Mouse (Mus musculus) limb, embryonic 13.5 days (tissue): Measurements from ENCODE around the gene Dock6. TPM values are rescaled to one million over a fixed set of nuclear protein-coding genes. Genes with fewer than 3 reads are reported as not detected.
A peak's percentile ranks its signal among the peaks of the same experiment; 100 is the strongest.
"Not testable (repeated sequence)": the region's sequence is repeated elsewhere in the genome, so short reads cannot be mapped to it uniquely, and the experiment has no call there.

Experiments used
- ATAC-seq: fragments of 200-750 bp; cut with Nextera tagmentation; 2 replicates; pipeline ENCODE4 v1.8.0; 2017; ENCODE audit warnings: low read depth, moderate number of reproducible peaks, moderate TSS enrichment; ENCODE audit not compliant: low FRiP score
- H3K27ac ChIP-seq: fragments of 300-500 bp; sonication (generic); 2 replicates; pipeline ENCODE4 v1.5.1; 2015; ENCODE audit warnings: inconsistent platforms, mild to moderate bottlenecking, moderate library complexity
- H3K27me3 ChIP-seq: fragments of 300-500 bp; sonication (generic); 2 replicates; pipeline ENCODE4 v1.6.1; 2015; ENCODE audit warnings: mild to moderate bottlenecking, inconsistent platforms
- H3K36me3 ChIP-seq: fragments of 300-500 bp; sonication (generic); 2 replicates; pipeline ENCODE4 v1.6.1; 2015; ENCODE audit warnings: inconsistent platforms, mild to moderate bottlenecking, moderate library complexity
- H3K4me1 ChIP-seq: fragments of 300-500 bp; sonication (generic); 2 replicates; pipeline ENCODE4 v1.6.1; 2015; ENCODE audit warnings: inconsistent platforms
- H3K4me2 ChIP-seq: fragments of 300-500 bp; sonication (generic); replicated peaks from 2 replicates; pipeline ENCODE4 v1.6.1; 2015; ENCODE audit warnings: inconsistent platforms, mild to moderate bottlenecking, moderate library complexity
- H3K4me3 ChIP-seq: fragments of 300-500 bp; sonication (generic); 2 replicates; pipeline ENCODE4 v1.5.1; 2015; ENCODE audit warnings: moderate library complexity, mild to moderate bottlenecking, inconsistent platforms
- H3K9ac ChIP-seq: fragments of 300-500 bp; sonication (generic); 2 replicates; pipeline ENCODE4 v1.6.1; 2015; ENCODE audit warnings: mild to moderate bottlenecking, inconsistent platforms
- H3K9me3 ChIP-seq: fragments of 300-500 bp; sonication (generic); 2 replicates; pipeline ENCODE4 v1.6.1; 2016; ENCODE audit warnings: inconsistent platforms
- WGBS: fragments of 180-500 bp; shearing (Covaris S2); methylation state at CpG from one replicate; pipeline ENCODE4 v1.1.7; 2015; 5-methylcytosine and 5-hydroxymethylcytosine counted together
- polyA plus RNA-seq: library from polyadenylated mRNA; unstranded; fragments of >200 nt; fragmentation: Nextera tagmentation; extraction: Ambion mirVana; gene quantifications from 2 replicates; pipeline ENCODE4 v1.2.1, GENCODE M21; 2015

The Dock6 gene
- polyA plus RNA-seq: 37.5 and 39.6 TPM in 2 replicates

- peak within 1 kb of the TSS; percentile 87 for H3K4me2 ChIP-seq
- H3K27me3 ChIP-seq: no peaks in the 10 kb centered on the region
- no peaks in the 10 kb centered on the region for H3K36me3 ChIP-seq
- ATAC-seq: peak; percentile 90
- under 1% methylated on average over 64 of the region's 68 CpGs for WGBS
- H3K9me3 ChIP-seq: no peaks in the 10 kb centered on the region
- peak within 1 kb of the TSS; percentile 77 for H3K4me3 ChIP-seq
- H3K9ac ChIP-seq: peak within 1 kb of the TSS; percentile 84
- peaks cover 35% of the 10 kb centered on the region for H3K4me1 ChIP-seq
- peak within 1 kb of the TSS; percentile 75 for H3K27ac ChIP-seq
Observed at GRCm38 (mm10) chr9:21852128-21853091, at the start of gene Dock6. Gene Dock6 (minus strand): TSS chr9:21852635.

GRCm38 (mm10) chr9:21901223-21901820 lies 48.9 kb upstream of the Dock6 start:
- 14% methylated on average over 10 of the region's 10 CpGs for whole genome bisulfite sequencing
- ATAC-seq: peak; percentile 85
- Histone ChIP-seq H3K27me3 (peaks cover 21% of the 10 kb centered on the region), H3K9me3 (no peaks in the 10 kb centered on the region), H3K4me2 (peak overlapping the region; percentile 61), H3K9ac (peak overlapping the region; percentile 39; the same call in 1 of the 2 replicates), H3K36me3 (no peaks in the 10 kb centered on the region), H3K27ac (no peak overlapping the region), H3K4me1 (0 out of 2 replicates have a peak, but pooled peaks cover 4% of the 10 kb centered on the region), H3K4me3 (peak overlapping the region; percentile 47)

- 66% methylated on average over 3 of the region's 3 CpGs for WGBS
Observed at GRCm38 (mm10) chr9:21889229-21889628, 36.8 kb upstream of the Dock6 start.

GRCm38 (mm10) chr9:21876601-21877000 lies 24.2 kb upstream of the Dock6 start:
- H3K4me3 ChIP-seq: no peak overlapping the region
- H3K9me3 ChIP-seq: no peaks in the 10 kb centered on the region
- no peaks in the 10 kb centered on the region for H3K36me3 ChIP-seq
- no peak for ATAC-seq
- WGBS: 60% methylated on average over 3 of the region's 3 CpGs
- H3K4me2 ChIP-seq: no peak overlapping the region
- no peak overlapping the region for H3K27ac ChIP-seq
- no peaks in the 10 kb centered on the region for H3K4me1 ChIP-seq
- H3K9ac ChIP-seq: no peak overlapping the region
- 0 out of 2 replicates have a peak, but pooled peaks cover 3% of the 10 kb centered on the region for H3K27me3 ChIP-seq

More at GRCm38 (mm10) chr9:21889229-21889628, 36.8 kb upstream of the Dock6 start:
- Histone ChIP-seq H3K9ac (no peak overlapping the region), H3K27ac (no peak overlapping the region), H3K27me3 (no peaks in the 10 kb centered on the region), H3K4me3 (no peak overlapping the region), H3K4me1 (no peaks in the 10 kb centered on the region), H3K9me3 (no peaks in the 10 kb centered on the region), H3K4me2 (no peak overlapping the region), H3K36me3 (no peaks in the 10 kb centered on the region)
- no peak for ATAC-seq

- H3K27ac ChIP-seq: no peak overlapping the region
- no peak overlapping the region for H3K9ac ChIP-seq
- H3K27me3 ChIP-seq: 0 out of 2 replicates have a peak, but pooled peaks cover 3% of the 10 kb centered on the region
- ATAC-seq: no peak
- H3K9me3 ChIP-seq: no peaks in the 10 kb centered on the region
- 55% methylated on average over 4 of the region's 4 CpGs for WGBS
- no peak overlapping the region for H3K4me3 ChIP-seq
- no peaks in the 10 kb centered on the region for H3K4me1 ChIP-seq
- H3K36me3 ChIP-seq: no peaks in the 10 kb centered on the region
- H3K4me2 ChIP-seq: no peak overlapping the region
Observed at GRCm38 (mm10) chr9:21872204-21872603, 19.8 kb upstream of the Dock6 start.

- no peak overlapping the region for H3K27ac ChIP-seq
- H3K36me3 ChIP-seq: no peaks in the 10 kb centered on the region
- WGBS: 15% methylated on average over 20 of the region's 20 CpGs
- 0 out of 2 replicates have a peak, but pooled peaks cover 3% of the 10 kb centered on the region for H3K27me3 ChIP-seq
- H3K4me3 ChIP-seq: peak overlapping the region; percentile 14; the same call in 1 of the 2 replicates
- ATAC-seq: peak; percentile 74
- H3K4me1 ChIP-seq: 0 out of 2 replicates have a peak, but pooled peaks cover 4% of the 10 kb centered on the region
- H3K9me3 ChIP-seq: no peaks in the 10 kb centered on the region
- H3K4me2 ChIP-seq: peak overlapping the region; percentile 51
- no peak overlapping the region for H3K9ac ChIP-seq
Observed at GRCm38 (mm10) chr9:21870879-21871524, 18.6 kb upstream of the Dock6 start.

- H3K36me3 ChIP-seq, H3K9ac ChIP-seq, H3K4me1 ChIP-seq, H3K4me2 ChIP-seq, H3K27ac ChIP-seq, ATAC-seq, H3K4me3 ChIP-seq, H3K9me3 ChIP-seq, H3K27me3 ChIP-seq: not testable (repeated sequence)
- 53% methylated on average over 7 of the region's 7 CpGs for WGBS
Observed at GRCm38 (mm10) chr9:21869290-21869689, 16.9 kb upstream of the Dock6 start.

- no peak for ATAC-seq
- Histone ChIP-seq H3K27ac (no peak overlapping the region), H3K4me2 (no peak overlapping the region), H3K9ac (no peak overlapping the region), H3K4me1 (0 out of 2 replicates have a peak, but pooled peaks cover 4% of the 10 kb centered on the region), H3K4me3 (no peak overlapping the region), H3K36me3 (no peaks in the 10 kb centered on the region), H3K9me3 (no peaks in the 10 kb centered on the region), H3K27me3 (0 out of 2 replicates have a peak, but pooled peaks cover 3% of the 10 kb centered on the region)
- 56% methylated on average over 3 of the region's 3 CpGs for WGBS
Observed at GRCm38 (mm10) chr9:21867726-21868125, 15.3 kb upstream of the Dock6 start.

GRCm38 (mm10) chr9:21866641-21867040 lies 14.2 kb upstream of the Dock6 start:
- Histone ChIP-seq H3K9ac (no peak overlapping the region), H3K9me3 (peaks cover 3% of the 10 kb centered on the region; the same call in 1 of the 2 replicates), H3K4me2 (no peak overlapping the region), H3K4me1 (0 out of 2 replicates have a peak, but pooled peaks cover 4% of the 10 kb centered on the region), H3K27me3 (no peaks in the 10 kb centered on the region), H3K4me3 (no peak overlapping the region), H3K27ac (no peak overlapping the region; the same call in 1 of the 2 replicates), H3K36me3 (no peaks in the 10 kb centered on the region)
- 61% methylated on average over 2 of the region's 2 CpGs for WGBS
- no peak for ATAC-seq

GRCm38 (mm10) chr9:21865673-21866398 lies 13.4 kb upstream of the Dock6 start:
- H3K27ac ChIP-seq: no peak overlapping the region
- WGBS: 71% methylated on average over 5 of the region's 5 CpGs
- ATAC-seq: no peak

GRCm38 (mm10) chr9:21862181-21862580 lies 9.7 kb upstream of the Dock6 start:
- Histone ChIP-seq H3K4me1 (0 out of 2 replicates have a peak, but pooled peaks cover 4% of the 10 kb centered on the region), H3K9ac (no peak overlapping the region), H3K4me2 (no peak overlapping the region), H3K4me3 (no peak overlapping the region), H3K27ac (no peak overlapping the region), H3K27me3 (no peaks in the 10 kb centered on the region), H3K36me3 (no peaks in the 10 kb centered on the region), H3K9me3 (peaks cover 3% of the 10 kb centered on the region; the same call in 1 of the 2 replicates)
- WGBS: 68% methylated on average over 1 of the region's 1 CpGs
- ATAC-seq: no peak

More at GRCm38 (mm10) chr9:21865673-21866398, 13.4 kb upstream of the Dock6 start:
- Histone ChIP-seq H3K4me1 (0 out of 2 replicates have a peak, but pooled peaks cover 4% of the 10 kb centered on the region), H3K4me3 (no peak overlapping the region), H3K4me2 (no peak overlapping the region), H3K9ac (no peak overlapping the region), H3K27me3 (no peaks in the 10 kb centered on the region), H3K9me3 (peaks cover 3% of the 10 kb centered on the region; the same call in 1 of the 2 replicates), H3K36me3 (no peaks in the 10 kb centered on the region)
